Mouse (Mus musculus): ENCODE data around the gene Blcap. TPM values are rescaled to one million over a fixed set of nuclear protein-coding genes. Genes with fewer than 3 reads are reported as not detected.

The Blcap gene
- 14.7 TPM for polyA plus RNA-seq (2014; fragmentation: Illumina TruSeq; extraction: RNeasy Lipid Tissue Mini Kit (QIAGEN cat#74804); ENCODE audit: low read depth, low replicate concordance)

GRCm38 (mm10) chr2:157571224-157571832 is at the start of gene Blcap:
Blcap (minus strand) TSS chr2:157571274.

GRCm38 (mm10) chr2:157559858-157560257 is 11.2 kb downstream of the Blcap start, which contains the start of gene Nnat:
Nnat (plus strand) TSS chr2:157560078.

Other genes with a start within 250 kb of the Blcap start
- not detected for gene Ghrh, start 223.8 kb downstream of the Blcap start, polyA plus RNA-seq (2014; fragmentation: Illumina TruSeq; extraction: RNeasy Lipid Tissue Mini Kit (QIAGEN cat#74804); ENCODE audit: low read depth, low replicate concordance)
- gene Manbal, start 203.7 kb downstream of the Blcap start, polyA plus RNA-seq (2014; fragmentation: Illumina TruSeq; extraction: RNeasy Lipid Tissue Mini Kit (QIAGEN cat#74804); ENCODE audit: low read depth, low replicate concordance), result 2.8 TPM
- 0.56 TPM for gene Src, start 152.8 kb downstream of the Blcap start, polyA plus RNA-seq (2014; fragmentation: Illumina TruSeq; extraction: RNeasy Lipid Tissue Mini Kit (QIAGEN cat#74804); ENCODE audit: low read depth, low replicate concordance)
- 0.31 TPM for gene Nnat, start 11.2 kb downstream of the Blcap start, polyA plus RNA-seq (2014; fragmentation: Illumina TruSeq; extraction: RNeasy Lipid Tissue Mini Kit (QIAGEN cat#74804); ENCODE audit: low read depth, low replicate concordance)
- gene Ctnnbl1, start 166.1 kb upstream of the Blcap start, polyA plus RNA-seq (2014; fragmentation: Illumina TruSeq; extraction: RNeasy Lipid Tissue Mini Kit (QIAGEN cat#74804); ENCODE audit: low read depth, low replicate concordance), result 13.2 TPM

Data from testis, adult 10 weeks (tissue).